Mouse (Mus musculus): ENCODE results near the gene Fyb2.

Fyb2 gene

GRCm38 (mm10) chr4:105015496-105015895, 102.2 kb downstream of the Fyb2 start:
- DNase-seq: no peak

GRCm38 (mm10) chr4:105016006-105016613, 102.9 kb downstream of the Fyb2 start:
- no peak for DNase-seq

- no peak for DNase-seq
These were observed 114.0 kb downstream of the Fyb2 start for GRCm38 (mm10) chr4:105027278-105027677.

GRCm38 (mm10) chr4:105031104-105031503, 117.8 kb downstream of the Fyb2 start:
- DNase-seq: no peak

GRCm38 (mm10) chr4:105033153-105033552, 119.9 kb downstream of the Fyb2 start:
- DNase-seq: no peak

GRCm38 (mm10) chr4:105034259-105034658, 121.0 kb downstream of the Fyb2 start:
- DNase-seq: no peak

- DNase-seq: no peak
These were observed 136.8 kb downstream of the Fyb2 start for GRCm38 (mm10) chr4:105050041-105050440.

- no peak for DNase-seq
These were observed 138.0 kb downstream of the Fyb2 start for GRCm38 (mm10) chr4:105051291-105051690.
